Mouse (Mus musculus): ENCODE results near the gene St6galnac5.

- TF ChIP-seq POLR2A (IDR thresholded peaks at IDR 0.05; ENCODE audit: insufficient read length, low read depth) (no peak), REST (IDR thresholded peaks at IDR 0.05; ENCODE audit: insufficient read depth, insufficient read length) (no peak), E2F4 (IDR thresholded peaks at IDR 0.05; ENCODE audit: insufficient read depth) (no peak), USF1 (IDR thresholded peaks at IDR 0.05; ENCODE audit: low read depth) (no peak), CEBPB (IDR thresholded peaks at IDR 0.05; ENCODE audit: insufficient read depth, poor library complexity, severe bottlenecking) (no peak), MAX (IDR thresholded peaks at IDR 0.05; ENCODE audit: low read depth) (no peak), POLR2AphosphoS2 (IDR thresholded peaks at IDR 0.05; ENCODE audit: insufficient read length, low read depth) (no peak), MYOD1 (IDR thresholded peaks at IDR 0.05; ENCODE audit: control insufficient read depth in 1 of 3, insufficient read length in 2 of 3, low read depth in 2 of 3) (no peak), TCF12 (IDR thresholded peaks at IDR 0.05; ENCODE audit: insufficient read depth, poor library complexity, severe bottlenecking) (no peak)
Measured at GRCm38 (mm10) chr3:152875723-152876290, 106.2 kb downstream of the St6galnac5 start.

Data from myocyte (in vitro differentiated cells).